Mouse (Mus musculus) CH12.LX (cell line): ENCODE results near the gene Ubash3a. TPM values are rescaled to one million over a fixed set of nuclear protein-coding genes. Genes with fewer than 3 reads are reported as not detected.
A peak's percentile ranks its signal among the peaks of the same experiment; 100 is the strongest.

Experiments used
- DNase-seq: peaks from one replicate; pipeline ENCODE4 v3.0.0-alpha.2; 2013; ENCODE audit errors: extremely low read depth
- H3K27ac ChIP-seq: 2 replicates; pipeline ENCODE4 v1.5.1; 2012; ENCODE audit warnings: low read depth, mild to moderate bottlenecking, control low read depth, moderate library complexity; ENCODE audit not compliant: insufficient read depth
- H3K27me3 ChIP-seq: replicated peaks from 2 replicates; pipeline ENCODE3; 2012; ENCODE audit warnings: inconsistent platforms
- H3K36me3 ChIP-seq, 2 experiments: replicated peaks in 1 of 2; 2 replicates each; pipeline versions ENCODE3 to v1.6.1; 2012; ENCODE audit warnings: inconsistent platforms in 1 of 2, low read length in 1 of 2, mild to moderate bottlenecking in 1 of 2, mixed read lengths in 1 of 2, moderate library complexity in 1 of 2; ENCODE audit not compliant: control insufficient read depth in 1 of 2, insufficient read depth in 1 of 2
- H3K4me1 ChIP-seq, 2 experiments: 2 replicates each; pipeline ENCODE4 v1.6.1; 2012; ENCODE audit warnings: inconsistent platforms in 1 of 2, moderate library complexity in 1 of 2; ENCODE audit not compliant: insufficient read depth in 2 of 2, control insufficient read depth in 1 of 2
- H3K4me2 ChIP-seq: 2 replicates; pipeline ENCODE4 v1.6.1; 2012; ENCODE audit warnings: low read depth, mild to moderate bottlenecking, control low read depth; ENCODE audit not compliant: poor library complexity, insufficient read depth, severe bottlenecking
- H3K4me3 ChIP-seq, 3 experiments: fragments of 150-350 bp in 1 of 3; sonication (generic) in 1 of 3; replicated peaks in 1 of 3; 2 replicates each; pipeline versions ENCODE3 to v1.5.1; 2011 to 2012; ENCODE audit warnings: low read depth in 2 of 3, low read length in 2 of 3, mild to moderate bottlenecking in 2 of 3, moderate library complexity in 2 of 3, control low read depth in 1 of 3, improper control_type of control experiment in 1 of 3, inconsistent platforms in 1 of 3, mixed read lengths in 1 of 3; ENCODE audit not compliant: poor library complexity in 1 of 3
- H3K79me2 ChIP-seq: replicated peaks from 2 replicates; pipeline ENCODE4 v1.6.1; 2012; ENCODE audit warnings: mild to moderate bottlenecking, moderate library complexity; ENCODE audit not compliant: control insufficient read depth, poor library complexity, insufficient read depth, severe bottlenecking; ENCODE audit errors: extremely low read depth
- H3K9ac ChIP-seq: 2 replicates; pipeline ENCODE4 v1.6.1; 2012; ENCODE audit warnings: low read depth, mild to moderate bottlenecking, control low read depth, moderate library complexity; ENCODE audit not compliant: insufficient read depth
- H3K9me3 ChIP-seq: replicated peaks from 2 replicates; pipeline ENCODE3; 2012; ENCODE audit warnings: low read length, inconsistent platforms, mixed read lengths
- BHLHE40 ChIP-seq: IDR thresholded peaks from 2 replicates; pipeline ENCODE4 v1.6.1; 2011; ENCODE audit warnings: mild to moderate bottlenecking, low read depth, low read length, improper control_type of control experiment
- ETS1 ChIP-seq: conservative IDR thresholded peaks from 2 replicates; pipeline ENCODE4 v1.6.1; 2012; ENCODE audit warnings: low read depth, mild to moderate bottlenecking, inconsistent platforms, low read length, improper control_type of control experiment, moderate library complexity
- MAZ ChIP-seq: IDR thresholded peaks from 2 replicates; pipeline ENCODE4 v1.6.1; 2012; ENCODE audit warnings: low read depth, mild to moderate bottlenecking, inconsistent platforms, low read length, improper control_type of control experiment, moderate library complexity
- NELFE ChIP-seq: IDR thresholded peaks from 2 replicates; pipeline ENCODE4 v1.6.1; 2011; ENCODE audit warnings: low read depth, low read length, improper control_type of control experiment
- POLR2AphosphoS2 ChIP-seq: IDR thresholded peaks from 2 replicates; pipeline ENCODE4 v1.6.1; 2011; ENCODE audit warnings: low read depth, low read length, improper control_type of control experiment
- TBP ChIP-seq: conservative IDR thresholded peaks from 2 replicates; pipeline ENCODE4 v1.6.1; 2011; ENCODE audit warnings: low read depth, low read length, improper control_type of control experiment
- TCF12 ChIP-seq: IDR thresholded peaks from 2 replicates; pipeline ENCODE4 v1.6.1; 2014; ENCODE audit warnings: low read depth, mild to moderate bottlenecking, inconsistent platforms, low read length, improper control_type of control experiment
- ZKSCAN1 ChIP-seq: IDR thresholded peaks from 2 replicates; pipeline ENCODE4 v1.6.1; 2012; ENCODE audit warnings: low read depth, inconsistent platforms, low read length, improper control_type of control experiment, borderline replicate concordance
- dilution Hi-C: fragments of 300-500 bp; cut with MboI; formaldehyde crosslinking; loops from 2 replicates; pipeline ENCODE4 v1.14.3; 2020; ENCODE audit warnings: low sequenced_read_pairs; ENCODE audit not compliant: extremely low pct_unique_long_range_greater_than_20kb, extremely low pct_ligation_motif_present
- in situ Hi-C: fragments of 300-500 bp; cut with MboI; formaldehyde crosslinking; loops from 3 replicates; pipeline ENCODE4 v1.14.3; 2019; ENCODE audit warnings: low sequenced_read_pairs, low pct_ligation_motif_present, low pct_unique_long_range_greater_than_20kb, mixed read lengths
- polyA plus RNA-seq: library from polyadenylated mRNA; unstranded; fragments of >175 nt; gene quantifications from 2 replicates; pipeline ENCODE4 v1.2.1, GENCODE M21; 2012; ENCODE audit warnings: low read depth; ENCODE audit not compliant: insufficient read length
- total RNA-seq, 2 experiments: library from RNA; depleted of rRNA; stranded (reverse); fragments of 300-350 nt in 1 of 2; fragments of >200 nt in 1 of 2; gene quantifications; 2 replicates each; pipeline ENCODE4 v1.2.3; 2012 to 2014

Gene Ubash3a
- total and polyA plus RNA-seq, 3 experiments = 0.08 to 0.17 TPM; not detected in 1

DNA sequence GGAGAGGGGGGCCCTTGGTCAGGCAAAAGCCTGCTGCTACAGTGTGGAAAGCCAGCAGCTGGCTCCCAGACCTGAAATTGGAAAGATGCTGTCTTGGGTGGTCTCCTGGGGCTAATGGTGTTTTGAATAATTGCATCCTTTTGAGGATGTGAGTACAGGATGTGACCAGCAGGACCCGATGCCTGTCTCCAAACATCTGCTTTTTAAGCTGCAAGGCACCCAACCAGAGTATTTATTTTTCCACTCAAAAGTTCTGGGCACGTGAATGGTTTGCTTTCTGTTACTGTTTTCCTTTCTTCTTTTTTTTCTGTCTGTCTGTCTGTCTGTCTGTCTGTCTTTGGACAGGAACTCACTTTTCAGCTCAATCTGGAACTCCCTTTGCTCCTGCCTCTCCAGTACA is 15.0 kb upstream of the Ubash3a start:
- DNase-seq = peak; percentile 53
- H3K27me3 ChIP-seq = peaks cover 7% of the 10 kb centered on the region
- H3K9ac ChIP-seq = no peak overlapping the region
- no peak overlapping the region for H3K27ac ChIP-seq
- H3K4me1 ChIP-seq = peaks cover 8 to 28% of the 10 kb centered on the region in 2 experiments; a peak in 2 of 4 replicates
- no peak overlapping the region for H3K4me3 ChIP-seq
- dilution Hi-C loops = no loop called here
- H3K4me2 ChIP-seq = no peak overlapping the region
- TF ChIP-seq BHLHE40 (peak; percentile 82), MAZ (no peak)
- no peaks in the 10 kb centered on the region for H3K9me3 ChIP-seq
- in situ Hi-C loops = no loop called here
- no peaks in the 10 kb centered on the region for H3K36me3 ChIP-seq
- H3K79me2 ChIP-seq = no peaks in the 10 kb centered on the region

GRCm38 (mm10) chr17:31193360-31193759 is 14.3 kb upstream of the Ubash3a start:
- dilution Hi-C loops = no loop called here
- in situ Hi-C loops = no loop called here
- H3K27ac ChIP-seq = no peak overlapping the region
- H3K9ac ChIP-seq = no peak overlapping the region
- H3K36me3 ChIP-seq = no peaks in the 10 kb centered on the region
- H3K9me3 ChIP-seq = no peaks in the 10 kb centered on the region
- peaks cover 8 to 28% of the 10 kb centered on the region in 2 experiments; a peak in 2 of 4 replicates for H3K4me1 ChIP-seq
- H3K4me3 ChIP-seq = no peak overlapping the region
- TF ChIP-seq NELFE (no peak), ZKSCAN1 (no peak), TCF12 (no peak), ETS1 (no peak), TBP (no peak)
- no peak overlapping the region for H3K4me2 ChIP-seq
- no peak for DNase-seq
- H3K27me3 ChIP-seq = peaks cover 7% of the 10 kb centered on the region
- H3K79me2 ChIP-seq = no peaks in the 10 kb centered on the region

DNA sequence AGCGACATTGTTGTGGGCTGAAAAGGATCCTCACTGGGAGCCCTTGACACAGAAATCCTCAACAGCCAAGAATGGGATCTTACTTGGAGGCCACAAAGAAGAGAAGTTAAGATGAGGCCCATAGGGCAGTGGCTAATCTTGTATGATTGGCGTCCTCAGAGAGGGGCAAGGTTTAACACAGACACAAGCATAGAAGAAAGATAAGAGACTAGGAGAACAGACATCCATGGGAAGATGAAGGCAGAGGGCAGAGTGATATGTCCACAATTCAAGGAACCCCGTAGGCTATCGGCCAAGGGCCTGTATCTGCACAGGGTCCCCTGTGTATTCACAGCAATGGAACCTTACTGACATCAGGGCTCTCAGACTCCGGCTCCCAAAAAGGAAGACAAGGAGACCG is 12.5 kb upstream of the Ubash3a start:
- in situ Hi-C loops = no loop called here
- Histone ChIP-seq H3K9me3 (no peaks in the 10 kb centered on the region), H3K4me2 (no peak overlapping the region), H3K9ac (no peak overlapping the region), H3K79me2 (no peaks in the 10 kb centered on the region), H3K4me3 (no peak overlapping the region), H3K27ac (no peak overlapping the region), H3K27me3 (peaks cover 7% of the 10 kb centered on the region), H3K36me3 (no peaks in the 10 kb centered on the region), H3K4me1 (peaks cover 8 to 28% of the 10 kb centered on the region in 2 experiments; a peak in 2 of 4 replicates)
- no peak for DNase-seq
- no peak for TF ChIP-seq POLR2AphosphoS2
- dilution Hi-C loops = no loop called here
